Mouse (Mus musculus): ENCODE measurements around the gene Zfp775.
"Not testable (repeated sequence)": the region's sequence is repeated elsewhere in the genome, so short reads cannot be mapped to it uniquely, and the experiment has no call there.

The Zfp775 gene

DNA sequence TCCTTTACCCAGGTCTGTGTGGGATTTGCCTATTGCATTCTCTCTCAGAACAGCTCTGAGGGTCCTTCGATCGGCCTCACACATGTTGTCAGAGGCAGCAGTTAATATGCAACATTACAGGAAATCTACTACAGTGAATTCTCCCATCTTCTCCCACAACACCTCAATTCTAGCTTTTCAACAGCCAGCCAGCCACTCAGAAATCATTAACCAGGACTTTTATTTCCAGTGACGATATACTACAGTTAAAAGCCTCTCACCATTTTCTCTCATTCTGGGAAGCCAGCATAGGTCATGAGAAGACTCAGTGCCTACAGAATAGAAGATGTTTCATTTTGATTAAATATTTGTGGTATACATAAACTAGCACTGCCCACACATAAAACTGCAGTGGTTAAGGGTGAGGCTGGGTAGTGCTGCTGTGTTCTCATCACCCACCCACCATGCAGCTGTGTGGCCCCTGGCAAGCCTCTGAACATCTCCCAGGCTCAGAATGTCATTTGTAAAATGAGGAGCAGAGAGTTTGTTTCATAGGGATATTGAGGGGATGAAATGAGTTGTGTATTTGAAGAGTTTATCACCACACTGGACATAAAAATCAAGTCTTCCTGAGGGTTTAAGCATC, 10.5 kb upstream of the Zfp775 start:
- DNase-seq (ENCODE audit: low spot score): no peak

DNA sequence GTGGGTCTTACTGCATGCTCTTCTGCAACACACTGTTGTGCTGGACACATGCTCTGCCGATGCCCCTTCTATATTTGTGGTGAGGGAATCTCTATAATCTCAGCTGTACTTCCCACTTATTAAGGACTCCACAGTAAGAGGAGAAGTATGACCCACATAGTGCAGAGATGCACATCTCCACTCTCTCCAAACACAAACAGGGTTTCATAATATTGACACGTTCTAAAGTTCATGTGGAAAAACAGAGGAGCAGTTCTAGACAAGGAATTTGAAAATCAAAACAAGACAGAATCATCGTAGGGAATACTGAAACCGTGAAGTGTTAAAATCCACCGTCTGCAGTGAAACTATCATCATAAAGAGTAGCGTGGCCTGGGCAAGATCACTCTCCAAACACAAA, 10.0 kb upstream of the Zfp775 start:
- no peak for DNase-seq (ENCODE audit: low spot score)

DNA sequence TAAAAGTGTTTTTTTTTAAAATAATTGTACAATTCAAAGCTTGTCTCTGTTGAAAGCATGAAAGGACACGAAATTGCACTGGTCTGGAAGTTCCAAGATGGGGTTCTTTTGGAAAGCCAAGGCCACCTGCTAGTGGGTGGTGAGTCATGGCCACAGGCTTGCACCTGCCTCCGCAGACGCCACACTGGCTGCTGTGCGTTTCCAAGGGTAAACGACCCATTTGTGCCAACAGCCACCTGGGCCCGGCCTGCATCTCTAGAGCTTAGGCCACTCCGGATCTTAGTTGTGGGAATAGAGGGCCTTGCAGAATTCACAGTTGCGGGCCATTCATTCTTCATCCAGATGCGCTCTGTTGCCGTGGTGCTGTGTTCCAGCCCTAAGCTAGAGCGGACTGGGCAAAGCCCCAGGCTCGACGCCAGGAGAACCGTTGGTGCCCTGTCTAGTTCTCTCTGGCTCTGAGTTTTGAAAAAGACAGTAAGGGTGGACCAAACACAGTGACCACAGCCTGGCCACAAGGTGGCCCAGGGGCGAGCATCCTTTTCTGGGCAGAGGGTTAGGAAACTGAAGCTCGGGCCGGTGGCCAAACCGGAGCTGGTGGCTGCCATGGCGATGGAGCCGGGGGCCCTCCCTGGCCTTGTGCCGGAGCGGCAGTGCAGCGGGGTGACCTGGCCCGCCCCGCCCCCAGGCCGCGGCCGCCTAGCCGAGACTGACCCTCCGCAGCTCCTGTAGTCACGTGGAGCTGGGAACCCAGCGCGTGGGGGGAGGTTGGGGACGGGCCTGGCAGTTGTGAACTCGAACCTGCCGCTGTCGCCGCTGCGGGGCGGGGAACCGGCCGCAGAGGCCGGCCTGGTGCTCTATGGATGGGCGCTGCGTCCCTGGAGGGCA, 8.5 kb upstream of the Zfp775 start, which contains the start of the genes Repin1 and Gm44965:
Gene Repin1, plus strand, starts transcription at position 726 of the 885 bp plus-strand sequence.
Gene Gm44965, plus strand, starts transcription at position 784 of the 885 bp plus-strand sequence.
- DNase-seq (ENCODE audit: low spot score): peak; percentile 95

DNA sequence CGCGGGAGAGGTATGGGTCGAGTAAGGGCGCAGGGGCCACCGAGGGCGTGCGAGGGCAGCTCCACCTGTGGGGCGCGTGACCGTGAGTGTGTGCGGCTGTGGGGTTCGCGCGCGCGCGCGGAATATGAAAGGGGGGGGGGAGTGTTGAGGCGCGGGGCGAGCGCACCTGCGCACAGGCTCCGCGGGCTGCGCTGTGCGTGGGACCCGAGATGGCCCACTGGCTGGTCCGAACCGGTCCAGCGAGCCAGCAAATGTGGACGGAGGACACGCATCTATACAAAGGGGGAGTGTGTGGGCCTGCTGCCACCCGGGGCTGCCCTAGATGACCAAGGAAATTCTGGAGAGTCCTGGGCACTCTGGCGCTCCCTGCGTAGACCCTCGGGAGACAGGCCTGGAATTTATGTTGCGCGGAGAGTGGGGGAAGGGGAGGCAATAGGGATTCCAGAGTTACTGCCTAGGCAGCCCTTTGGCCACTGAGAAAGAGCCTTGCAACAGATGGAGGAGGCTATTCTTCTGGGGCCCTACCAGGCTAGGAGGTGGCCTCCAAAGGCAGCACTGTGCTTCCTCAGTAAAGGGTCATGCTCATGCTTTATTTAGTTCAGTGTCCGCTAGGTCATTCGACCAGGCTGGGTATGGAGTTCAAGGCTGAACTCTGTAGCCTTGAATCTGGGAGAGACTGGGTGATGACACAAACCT, 7.7 kb upstream of the Zfp775 start:
- DNase-seq (ENCODE audit: low spot score): peak; percentile 68

DNA sequence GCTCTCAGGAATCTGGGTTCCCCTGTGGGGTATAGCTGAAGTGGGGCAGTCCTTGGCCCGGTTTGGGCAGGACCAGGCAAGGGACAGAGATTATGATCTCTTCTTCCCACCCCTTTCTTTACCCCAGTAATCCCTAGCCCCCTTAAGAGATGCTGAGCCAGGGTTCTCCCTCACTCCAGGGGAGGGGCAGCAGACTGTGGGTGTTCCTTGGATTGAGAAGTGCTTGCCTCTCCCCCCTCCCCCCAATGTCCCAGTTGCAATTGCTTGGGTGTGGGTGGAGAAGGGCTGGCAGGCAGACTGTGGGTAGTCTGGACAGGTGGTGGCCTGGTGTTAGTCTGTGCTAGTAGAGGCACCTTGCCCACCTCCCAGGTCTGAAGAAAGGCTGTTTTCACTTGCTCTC, 6.6 kb upstream of the Zfp775 start:
- no peak for DNase-seq (ENCODE audit: low spot score)

DNA sequence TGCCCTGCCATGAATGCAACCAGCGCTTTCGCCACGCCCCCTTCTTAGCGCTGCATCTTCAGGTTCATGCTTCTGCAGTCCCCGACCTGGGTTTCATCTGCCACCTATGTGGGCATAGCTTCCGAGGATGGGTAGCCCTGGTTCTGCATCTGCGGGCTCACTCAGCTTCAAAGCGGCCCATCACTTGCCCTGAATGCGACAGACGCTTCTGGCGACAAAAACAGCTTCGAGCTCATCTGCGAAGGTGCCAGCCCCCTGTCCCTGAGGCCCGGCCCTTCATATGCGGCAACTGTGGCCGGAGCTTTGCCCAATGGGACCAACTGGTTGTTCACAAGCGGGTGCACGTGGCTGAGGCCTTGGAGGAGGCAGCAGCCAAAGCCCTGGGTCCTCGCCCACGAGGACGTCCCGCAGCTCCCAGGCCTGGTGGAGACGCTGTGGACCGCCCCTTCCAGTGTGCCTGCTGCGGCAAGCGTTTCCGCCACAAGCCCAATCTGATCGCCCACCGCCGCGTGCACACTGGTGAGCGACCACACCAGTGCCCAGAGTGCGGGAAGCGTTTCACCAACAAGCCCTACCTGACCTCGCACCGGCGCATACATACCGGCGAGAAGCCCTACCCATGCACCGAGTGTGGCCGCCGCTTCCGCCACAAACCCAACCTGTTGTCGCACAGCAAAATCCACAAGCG, 5.2 kb upstream of the Zfp775 start:
- DNase-seq (ENCODE audit: low spot score): no peak

DNA sequence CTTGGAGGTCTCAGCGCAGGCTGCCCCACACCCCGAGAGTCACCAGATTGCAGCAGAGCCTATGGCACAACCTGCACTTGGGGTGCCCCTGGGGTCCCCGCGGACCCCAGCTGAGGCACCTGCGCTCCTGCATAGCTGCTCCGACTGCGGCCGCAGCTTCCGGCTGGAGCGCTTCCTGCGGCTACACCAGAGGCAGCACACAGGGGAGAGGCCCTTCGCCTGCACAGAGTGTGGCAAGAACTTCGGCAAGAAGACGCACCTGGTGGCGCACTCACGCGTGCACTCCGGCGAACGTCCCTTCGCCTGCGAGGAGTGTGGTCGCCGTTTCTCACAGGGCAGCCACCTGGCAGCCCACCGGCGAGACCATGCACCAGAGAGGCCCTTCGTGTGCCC, 4.6 kb upstream of the Zfp775 start:
- DNase-seq (ENCODE audit: low spot score): no peak

DNA sequence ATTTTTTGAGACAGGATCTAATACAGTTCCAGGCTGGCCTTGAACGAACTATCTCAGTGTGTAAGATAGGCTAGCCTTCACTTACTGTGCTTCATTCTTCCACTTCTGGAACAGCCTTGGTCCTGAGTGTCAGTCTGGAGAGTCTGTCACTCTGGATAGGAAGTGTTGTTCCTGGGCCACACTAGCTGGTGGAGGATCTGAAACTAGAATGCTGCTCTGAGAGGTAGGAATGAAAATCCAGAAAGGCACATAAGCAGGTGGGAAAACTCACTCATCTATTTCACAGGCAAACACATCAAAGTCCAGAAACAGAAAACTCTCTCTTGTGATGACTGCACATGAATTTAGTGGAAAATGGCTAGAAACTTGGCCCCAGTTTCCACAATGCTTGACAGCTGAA, 1.3 kb upstream of the Zfp775 start:
- no peak for DNase-seq (ENCODE audit: low spot score)

DNA sequence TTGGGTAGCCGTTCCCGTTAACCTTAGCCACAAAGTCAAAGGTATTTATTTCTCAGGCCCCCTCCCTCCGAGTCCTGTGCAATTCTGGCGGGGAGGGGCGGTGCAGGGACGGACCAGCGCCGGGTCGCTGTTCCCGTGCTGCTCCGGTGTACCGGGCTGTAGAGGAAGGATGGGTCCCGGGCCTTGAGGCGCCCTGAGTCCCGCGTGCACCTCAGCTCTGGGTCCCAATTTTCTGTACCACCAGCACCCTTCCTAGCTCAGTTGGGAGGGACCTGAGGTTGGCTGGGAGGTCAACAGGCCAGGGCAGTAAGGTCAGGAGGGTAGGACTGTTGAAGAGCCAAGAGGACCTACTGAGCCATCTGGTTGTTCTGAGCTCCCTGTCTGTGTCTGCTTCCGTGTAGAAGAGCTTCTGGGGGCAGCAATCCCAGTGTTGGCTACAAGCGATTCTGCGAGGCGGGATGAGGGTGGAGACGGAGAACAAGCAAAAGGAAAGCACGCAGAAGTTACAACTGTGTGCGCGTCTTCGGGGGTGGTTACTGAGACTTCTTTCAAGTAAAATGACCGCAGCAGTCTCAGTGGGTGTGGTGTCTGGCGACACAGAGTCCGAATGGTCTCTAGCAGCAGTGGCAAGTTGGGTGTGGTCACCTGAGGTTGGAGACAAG, 348 bp downstream of the Zfp775 start:
- DNase-seq (ENCODE audit: low spot score): peak; percentile 33

DNA sequence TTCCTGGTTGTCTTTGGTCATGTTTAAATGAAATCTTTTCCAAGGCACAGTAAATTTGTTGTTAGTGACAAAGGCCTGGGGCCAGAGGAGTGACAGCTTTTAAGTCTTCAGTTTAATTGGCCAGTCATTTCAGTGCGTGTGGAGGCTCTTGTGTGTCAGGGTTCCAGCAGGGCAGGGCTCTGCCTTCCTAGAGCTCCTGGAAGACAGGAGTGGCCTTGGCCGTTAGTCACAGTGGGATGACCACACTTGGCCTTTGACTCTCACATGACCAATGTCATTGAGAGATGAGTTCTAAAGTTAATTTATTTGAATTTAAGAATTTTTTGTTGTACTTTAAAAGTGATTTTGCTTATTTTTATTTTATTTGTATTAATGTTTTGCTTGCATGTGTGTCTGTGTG, 6.3 kb downstream of the Zfp775 start:
- DNase-seq (ENCODE audit: low spot score): no peak

DNA sequence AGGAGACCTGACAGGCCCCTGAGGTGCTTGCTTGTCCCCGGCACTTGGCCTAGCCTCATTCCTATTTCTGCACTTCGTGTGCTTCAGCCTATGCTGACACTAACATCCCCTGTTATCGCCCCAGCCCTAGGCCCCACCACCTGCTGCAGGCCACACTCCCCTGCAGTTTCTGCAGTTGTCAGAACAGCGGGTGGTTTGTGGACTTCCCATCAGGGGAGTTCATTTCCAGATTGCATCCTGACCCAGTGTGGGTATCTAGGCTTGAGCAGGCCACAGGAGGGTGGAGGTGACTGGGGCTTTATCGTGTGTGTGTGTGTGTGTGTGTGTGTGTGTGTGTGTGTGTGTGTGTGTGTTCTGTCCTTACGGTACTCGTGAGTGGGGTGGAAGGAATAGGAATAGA, 7.6 kb downstream of the Zfp775 start:
- DNase-seq (ENCODE audit: low spot score): no peak

DNA sequence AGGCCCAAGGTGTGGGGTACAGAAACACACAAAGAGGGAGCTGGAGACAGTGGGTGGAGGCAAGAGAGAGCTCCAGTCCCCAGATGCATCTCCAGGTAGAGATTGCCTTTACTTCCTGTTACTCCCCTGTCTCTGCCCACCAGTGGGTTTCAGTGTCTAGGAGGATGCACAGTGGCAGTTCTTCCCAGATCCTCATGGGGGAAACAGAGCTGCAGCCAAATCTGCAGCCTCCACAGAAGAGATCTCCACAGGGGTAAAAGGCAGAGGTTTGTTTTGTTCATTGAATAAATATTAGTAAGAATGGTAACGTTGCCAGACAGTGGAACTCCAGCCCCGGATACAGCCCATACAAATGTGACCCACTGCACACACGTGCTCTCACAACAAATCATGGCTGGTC, 8.8 kb downstream of the Zfp775 start:
- no peak for DNase-seq (ENCODE audit: low spot score)

DNA sequence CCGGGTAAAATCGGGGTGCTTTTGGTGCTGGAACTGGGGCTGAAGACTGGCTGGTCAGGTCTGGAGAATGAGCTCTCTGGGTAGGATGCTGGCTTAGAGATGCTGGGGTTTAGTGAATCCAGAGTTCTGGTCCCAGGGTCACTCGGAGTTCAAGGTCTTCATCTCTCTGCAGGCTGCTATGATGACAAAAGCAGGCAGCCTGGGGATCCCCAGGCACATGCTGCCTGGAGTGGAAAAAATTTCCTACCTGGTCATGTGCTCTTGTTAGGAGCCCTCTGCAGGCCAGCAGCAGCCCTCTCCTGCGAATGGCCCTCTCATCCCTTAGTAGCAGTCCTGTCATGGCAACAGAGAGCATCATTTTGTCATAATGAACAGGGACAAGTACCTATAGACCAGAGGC, 11.6 kb downstream of the Zfp775 start:
- DNase-seq (ENCODE audit: low spot score): no peak

DNA sequence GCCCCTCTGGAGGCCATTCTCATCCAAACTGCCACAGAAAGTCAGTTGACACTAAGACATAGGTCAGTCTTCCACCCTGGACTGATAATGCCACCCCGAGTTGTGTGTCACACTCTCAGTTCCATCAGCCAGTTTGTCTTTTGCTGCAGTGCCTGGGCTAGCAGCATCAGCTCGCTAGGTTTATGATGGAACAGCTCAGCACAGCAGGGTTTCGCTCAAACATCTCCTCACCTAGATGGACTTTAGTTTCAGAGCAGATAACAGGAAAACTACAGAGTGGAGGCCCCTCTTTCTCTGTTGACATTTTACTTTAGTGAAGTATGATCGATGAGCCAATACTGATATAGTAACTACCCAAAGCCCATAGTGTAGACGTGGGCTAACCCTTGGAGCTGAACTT, 12.9 kb downstream of the Zfp775 start:
- DNase-seq (ENCODE audit: low spot score): no peak

DNA sequence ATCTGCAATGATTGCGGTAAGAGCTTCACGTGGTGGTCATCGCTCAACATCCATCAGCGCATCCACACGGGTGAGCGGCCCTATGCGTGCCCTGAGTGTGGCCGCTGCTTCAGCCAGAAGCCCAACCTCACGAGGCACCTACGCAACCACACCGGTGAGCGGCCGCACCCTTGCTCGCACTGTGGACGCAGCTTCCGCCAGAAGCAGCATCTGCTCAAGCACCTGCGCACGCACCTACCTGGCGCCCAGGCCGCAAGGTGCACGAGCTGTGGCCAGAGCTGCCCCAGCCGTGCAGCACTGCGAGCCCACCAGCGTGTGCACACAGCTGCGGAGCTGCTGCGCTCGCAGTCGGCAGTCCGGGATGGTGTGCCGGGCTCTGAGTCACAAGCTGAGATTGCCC, 18.2 kb downstream of the Zfp775 start:
- no peak for DNase-seq (ENCODE audit: low spot score)

DNA sequence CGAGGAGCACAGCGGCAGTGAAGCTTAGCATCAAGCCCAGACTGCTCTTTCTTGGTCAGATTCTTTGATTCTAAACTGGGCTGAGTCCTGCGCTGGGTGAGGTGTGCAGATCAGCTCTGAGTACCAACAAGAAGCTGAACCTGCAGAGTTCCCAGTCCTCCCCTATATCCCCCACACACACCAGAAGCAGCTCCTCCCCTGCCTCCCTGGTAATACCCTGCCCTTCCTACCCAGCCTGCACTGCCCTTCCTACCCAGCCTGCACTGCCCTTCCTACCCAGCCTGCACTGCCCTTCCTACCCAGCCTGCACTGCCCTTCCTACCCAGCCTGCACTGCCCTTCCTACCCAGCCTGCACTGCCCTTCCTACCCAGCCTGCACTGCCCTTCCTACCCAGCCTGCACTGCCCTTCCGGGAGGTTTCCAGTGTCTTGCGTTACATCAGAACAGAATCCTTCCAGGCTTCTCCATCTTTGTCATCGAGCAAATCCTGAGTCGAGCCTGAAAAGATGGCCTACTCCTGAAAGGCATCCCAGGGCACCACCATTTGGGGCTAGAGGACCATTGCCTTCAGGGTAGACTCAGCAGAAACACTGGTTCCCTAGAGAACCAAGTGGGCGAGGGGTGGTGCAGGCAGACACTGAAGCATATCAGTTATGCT, 20.5 kb downstream of the Zfp775 start:
- DNase-seq (ENCODE audit: low spot score): not testable (repeated sequence)

DNA sequence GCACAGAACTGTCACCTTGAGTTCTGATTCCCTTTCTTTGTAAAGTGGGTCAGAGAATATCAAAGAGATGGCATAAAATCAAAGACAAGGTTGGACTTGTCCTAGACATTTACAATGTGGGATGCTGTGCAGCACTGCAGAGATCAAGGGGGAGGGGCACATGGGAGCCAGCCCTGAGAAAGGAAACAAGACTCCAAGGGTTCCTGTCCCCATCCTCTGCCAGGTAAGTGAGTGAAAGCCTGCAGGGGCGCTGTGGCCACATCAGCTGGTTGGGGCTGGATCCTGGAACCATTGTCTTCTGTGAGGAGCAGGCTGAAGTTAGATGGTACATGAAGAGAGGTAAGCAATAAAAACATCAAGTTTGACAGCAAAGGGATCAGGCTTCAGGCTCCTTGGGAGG, 21.6 kb downstream of the Zfp775 start:
- DNase-seq (ENCODE audit: low spot score): no peak

DNA sequence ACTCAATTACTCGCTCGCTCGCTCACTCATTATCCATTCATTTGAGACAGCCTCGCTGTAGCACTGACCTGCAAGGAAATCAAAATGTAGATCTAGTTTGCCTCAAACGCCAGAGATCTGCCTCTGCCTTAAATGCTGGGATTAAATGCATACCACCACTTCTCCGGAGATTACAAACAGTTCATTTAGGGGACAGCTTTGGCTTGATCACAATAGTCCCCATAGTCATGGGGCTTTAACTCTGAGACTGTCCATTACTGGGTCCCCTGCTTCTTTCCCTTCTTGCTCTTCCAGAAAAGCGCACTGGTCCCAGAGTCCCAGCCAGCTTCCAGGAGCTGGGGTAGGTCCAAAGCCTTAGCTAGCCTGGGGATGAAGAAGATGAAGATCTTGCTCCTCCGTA, 24.6 kb downstream of the Zfp775 start, which contains the start of gene AI854703:
Gene AI854703, plus strand, starts transcription at position 301 of the 400 bp plus-strand sequence.
- no peak for DNase-seq (ENCODE audit: low spot score)

DNA sequence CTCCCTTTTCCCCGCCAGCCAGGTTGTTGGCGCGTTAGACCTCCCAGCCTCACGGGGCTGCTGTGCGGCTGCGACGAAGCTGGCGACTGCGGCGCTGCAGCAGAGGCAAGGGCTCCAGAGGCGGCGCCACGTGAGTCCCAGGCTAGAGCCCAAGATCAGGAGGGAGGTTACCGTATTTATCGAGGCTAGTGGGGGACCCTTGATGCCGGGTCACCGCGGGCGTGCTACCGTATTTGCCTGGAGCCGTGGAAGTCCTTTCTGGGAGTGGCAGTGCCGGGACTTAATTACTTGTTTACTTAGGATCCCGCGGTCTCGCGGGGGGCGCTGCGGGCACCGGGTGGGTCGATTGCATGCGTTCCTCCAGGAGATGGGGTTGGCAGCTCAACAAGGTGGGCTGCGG, 25.1 kb downstream of the Zfp775 start:
- DNase-seq (ENCODE audit: low spot score): peak; percentile 78

DNA sequence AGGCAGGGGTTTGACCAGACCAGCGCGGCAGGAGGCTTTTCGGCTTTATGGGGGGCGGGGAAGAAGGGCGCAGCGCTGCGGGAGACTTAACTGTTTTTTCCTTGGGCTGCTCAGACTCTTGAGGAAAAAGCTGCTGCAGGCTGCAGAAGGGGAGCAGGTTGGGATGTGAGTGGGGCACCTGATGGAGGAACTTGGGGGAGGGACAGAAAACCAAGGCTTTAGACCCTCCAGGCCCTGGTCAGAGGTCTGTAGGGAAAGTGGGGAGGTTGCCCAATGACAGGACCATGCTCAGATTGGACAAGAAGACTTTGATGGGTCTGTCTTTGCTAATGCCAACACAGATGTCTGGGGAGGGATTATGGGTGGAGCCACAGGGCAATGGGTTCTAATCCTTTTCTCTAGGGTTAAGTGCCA, 25.7 kb downstream of the Zfp775 start:
- no peak for DNase-seq (ENCODE audit: low spot score)

DNA sequence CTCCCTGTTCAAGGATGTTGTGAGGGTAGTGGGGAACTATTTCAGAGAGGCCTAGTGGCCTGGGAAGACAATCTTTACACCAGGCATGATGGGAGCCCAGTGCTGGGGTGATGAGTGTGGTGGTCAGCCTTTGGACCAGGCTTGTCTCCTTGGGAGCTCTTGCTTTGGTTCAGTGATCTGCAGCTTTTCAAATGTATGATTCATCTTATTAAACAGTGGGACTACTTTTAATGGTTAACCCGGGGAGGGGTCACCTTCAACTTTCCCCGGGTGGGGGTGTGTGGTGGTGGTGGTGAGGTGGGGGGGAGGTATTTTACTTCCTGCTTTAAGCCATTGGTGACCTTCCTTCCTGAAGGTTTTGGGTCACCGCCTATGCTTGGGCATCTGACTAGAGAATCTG, 26.5 kb downstream of the Zfp775 start:
- no peak for DNase-seq (ENCODE audit: low spot score)

All from retina, embryonic 14.5 days (tissue).